Mouse (Mus musculus) brain, embryonic 14.5 days (tissue): ENCODE measurements around the gene Orm1. TPM values are rescaled to one million over a fixed set of nuclear protein-coding genes. Genes with fewer than 3 reads are reported as not detected.
A peak's percentile ranks its signal among the peaks of the same experiment; 100 is the strongest.

Source experiments
- DNase-seq: peaks from one replicate; pipeline ENCODE4 v3.0.0-alpha.2; 2011; ENCODE audit warnings: low read depth
- CTCF ChIP-seq: fragments of 200-500 bp; IDR thresholded peaks from 2 replicates; pipeline ENCODE4 v1.5.1; 2012; ENCODE audit warnings: inconsistent platforms, mild to moderate bottlenecking, moderate library complexity, borderline replicate concordance; ENCODE audit not compliant: insufficient read depth, insufficient read length; ENCODE audit errors: extremely low read depth
- POLR2A ChIP-seq: fragments of 200-500 bp; IDR thresholded peaks from 2 replicates; pipeline ENCODE4 v1.6.1; 2012; ENCODE audit warnings: mild to moderate bottlenecking, inconsistent platforms, borderline replicate concordance; ENCODE audit not compliant: poor library complexity, insufficient read depth, insufficient read length, severe bottlenecking; ENCODE audit errors: extremely low read depth
- polyA plus RNA-seq: library from polyadenylated mRNA; depleted of rRNA; stranded (reverse); fragments of >200 nt; gene quantifications from 2 replicates; pipeline ENCODE4 v1.2.3, GENCODE M21; 2012

Gene Orm1
- polyA plus RNA-seq, 1 experiment: not detected

- peak; percentile 80 for DNase-seq
- no peak for TF ChIP-seq POLR2A
- TF ChIP-seq CTCF: peak; percentile 99
These were observed 24.2 kb downstream of the Orm1 start for GRCm38 (mm10) chr4:63368577-63368976.

- no peak for TF ChIP-seq POLR2A
- no peak for DNase-seq
These were observed 26.5 kb downstream of the Orm1 start for GRCm38 (mm10) chr4:63370897-63371296.

GRCm38 (mm10) chr4:63371890-63372289 lies 27.5 kb downstream of the Orm1 start:
- no peak for TF ChIP-seq POLR2A
- peak; percentile 60; the same call in 1 of the 2 replicates for TF ChIP-seq CTCF

GRCm38 (mm10) chr4:63373404-63373803 lies 29.0 kb downstream of the Orm1 start:
- TF ChIP-seq POLR2A (no peak), CTCF (no peak)
- DNase-seq: no peak

More at GRCm38 (mm10) chr4:63371890-63372289, 27.5 kb downstream of the Orm1 start:
- DNase-seq: peak; percentile 59

GRCm38 (mm10) chr4:63374331-63374730 lies 30.0 kb downstream of the Orm1 start:
- DNase-seq: no peak
- TF ChIP-seq CTCF: no peak

GRCm38 (mm10) chr4:63375367-63375766 lies 31.0 kb downstream of the Orm1 start:
- TF ChIP-seq CTCF (no peak), POLR2A (no peak)
- peak; percentile 69 for DNase-seq

GRCm38 (mm10) chr4:63377483-63377882 lies 33.1 kb downstream of the Orm1 start:
- TF ChIP-seq CTCF (peak; percentile 46; the same call in 1 of the 2 replicates), POLR2A (no peak)
- DNase-seq: no peak

- DNase-seq: no peak
- TF ChIP-seq POLR2A (no peak), CTCF (no peak)
These were observed 38.5 kb downstream of the Orm1 start for GRCm38 (mm10) chr4:63382676-63383369.

GRCm38 (mm10) chr4:63383474-63383873 lies 39.1 kb downstream of the Orm1 start:
- DNase-seq: peak; percentile 51
- TF ChIP-seq CTCF: no peak
- no peak for TF ChIP-seq POLR2A

GRCm38 (mm10) chr4:63384262-63384661 lies 39.9 kb downstream of the Orm1 start:
- no peak for TF ChIP-seq POLR2A
- no peak for TF ChIP-seq CTCF
- no peak for DNase-seq

- no peak for DNase-seq
- TF ChIP-seq POLR2A: no peak
- no peak for TF ChIP-seq CTCF
These were observed 40.9 kb downstream of the Orm1 start for GRCm38 (mm10) chr4:63385253-63385652.

- DNase-seq: no peak
These were observed 41.4 kb downstream of the Orm1 start for GRCm38 (mm10) chr4:63385784-63386183.

More at GRCm38 (mm10) chr4:63385784-63386183, 41.4 kb downstream of the Orm1 start:
- TF ChIP-seq CTCF (no peak), POLR2A (no peak)
